Mouse (Mus musculus): ENCODE results near the gene Thsd7a. TPM values are rescaled to one million over a fixed set of nuclear protein-coding genes. Genes with fewer than 3 reads are reported as not detected.

Gene Thsd7a
- polyA plus RNA-seq, 1 experiment from 2014 or later, result 5.2 TPM

- H3K9me3 ChIP-seq (replicated peaks), result no peaks in the 10 kb centered on the region
- H3K27ac ChIP-seq (replicated peaks), result no peak overlapping the region
- 85% methylated on average over 32 of the region's 32 CpGs for WGBS
- no peak for ATAC-seq (ENCODE audit: insufficient number of reproducible peaks, low FRiP score, low TSS enrichment, low read depth)
- no peak overlapping the region for H3K9ac ChIP-seq
- no peak overlapping the region for H3K4me2 ChIP-seq (replicated peaks)
- no peaks in the 10 kb centered on the region for H3K27me3 ChIP-seq
- no peaks in the 10 kb centered on the region for H3K4me1 ChIP-seq
- no peaks in the 10 kb centered on the region for H3K36me3 ChIP-seq
- H3K4me3 ChIP-seq (replicated peaks), result no peak overlapping the region
These were observed 193.8 kb downstream of the Thsd7a start for GRCm38 (mm10) chr6:12555114-12556099.

GRCm38 (mm10) chr6:12551176-12551575, 198.0 kb downstream of the Thsd7a start:
- H3K27ac ChIP-seq (replicated peaks), result no peak overlapping the region
- H3K4me2 ChIP-seq (replicated peaks), result no peak overlapping the region
- no peak for ATAC-seq (ENCODE audit: insufficient number of reproducible peaks, low FRiP score, low TSS enrichment, low read depth)
- no peaks in the 10 kb centered on the region for H3K27me3 ChIP-seq
- H3K4me1 ChIP-seq, result no peaks in the 10 kb centered on the region
- no peaks in the 10 kb centered on the region for H3K36me3 ChIP-seq
- no peak overlapping the region for H3K4me3 ChIP-seq (replicated peaks)
- 78% methylated on average over 3 of the region's 3 CpGs for WGBS
- no peak overlapping the region for H3K9ac ChIP-seq
- no peaks in the 10 kb centered on the region for H3K9me3 ChIP-seq (replicated peaks)

GRCm38 (mm10) chr6:12550054-12550655, 199.1 kb downstream of the Thsd7a start:
- Histone ChIP-seq H3K9me3 (replicated peaks) (no peaks in the 10 kb centered on the region), H3K27me3 (no peaks in the 10 kb centered on the region), H3K27ac (replicated peaks) (no peak overlapping the region), H3K36me3 (no peaks in the 10 kb centered on the region), H3K4me1 (no peaks in the 10 kb centered on the region), H3K4me2 (replicated peaks) (no peak overlapping the region), H3K4me3 (replicated peaks) (no peak overlapping the region), H3K9ac (no peak overlapping the region)
- no peak for ATAC-seq (ENCODE audit: insufficient number of reproducible peaks, low FRiP score, low TSS enrichment, low read depth)
- 53% methylated on average over 4 of the region's 4 CpGs for WGBS

- WGBS, result 53% methylated on average over 5 of the region's 5 CpGs
- Histone ChIP-seq H3K27me3 (no peaks in the 10 kb centered on the region), H3K4me3 (replicated peaks) (no peak overlapping the region), H3K9ac (no peak overlapping the region), H3K4me2 (replicated peaks) (no peak overlapping the region), H3K4me1 (no peaks in the 10 kb centered on the region), H3K36me3 (no peaks in the 10 kb centered on the region), H3K9me3 (replicated peaks) (no peaks in the 10 kb centered on the region), H3K27ac (replicated peaks) (no peak overlapping the region)
- ATAC-seq (ENCODE audit: insufficient number of reproducible peaks, low FRiP score, low TSS enrichment, low read depth), result no peak
These were observed 205.1 kb downstream of the Thsd7a start for GRCm38 (mm10) chr6:12544096-12544495.

- no peaks in the 10 kb centered on the region for H3K27me3 ChIP-seq
- 68% methylated on average over 3 of the region's 3 CpGs for WGBS
- no peak for ATAC-seq (ENCODE audit: insufficient number of reproducible peaks, low FRiP score, low TSS enrichment, low read depth)
- no peaks in the 10 kb centered on the region for H3K4me1 ChIP-seq
- H3K4me2 ChIP-seq (replicated peaks), result no peak overlapping the region
- no peaks in the 10 kb centered on the region for H3K9me3 ChIP-seq (replicated peaks)
- no peak overlapping the region for H3K27ac ChIP-seq (replicated peaks)
- no peaks in the 10 kb centered on the region for H3K36me3 ChIP-seq
- no peak overlapping the region for H3K4me3 ChIP-seq (replicated peaks)
- H3K9ac ChIP-seq, result no peak overlapping the region
These were observed 206.7 kb downstream of the Thsd7a start for GRCm38 (mm10) chr6:12542496-12542895.

GRCm38 (mm10) chr6:12519121-12519520, 230.1 kb downstream of the Thsd7a start:
- Histone ChIP-seq H3K27me3 (no peaks in the 10 kb centered on the region), H3K27ac (replicated peaks) (no peak overlapping the region), H3K9ac (no peak overlapping the region), H3K36me3 (no peaks in the 10 kb centered on the region), H3K4me3 (replicated peaks) (no peak overlapping the region), H3K9me3 (replicated peaks) (no peaks in the 10 kb centered on the region), H3K4me1 (no peaks in the 10 kb centered on the region), H3K4me2 (replicated peaks) (no peak overlapping the region)
- ATAC-seq (ENCODE audit: insufficient number of reproducible peaks, low FRiP score, low TSS enrichment, low read depth), result no peak

- WGBS, result 72% methylated on average over 9 of the region's 9 CpGs
- no peaks in the 10 kb centered on the region for H3K36me3 ChIP-seq
- no peaks in the 10 kb centered on the region for H3K4me1 ChIP-seq
- no peaks in the 10 kb centered on the region for H3K27me3 ChIP-seq
- no peak overlapping the region for H3K27ac ChIP-seq (replicated peaks)
- H3K9me3 ChIP-seq (replicated peaks), result no peaks in the 10 kb centered on the region
- no peak for ATAC-seq (ENCODE audit: insufficient number of reproducible peaks, low FRiP score, low TSS enrichment, low read depth)
- no peak overlapping the region for H3K9ac ChIP-seq
- H3K4me2 ChIP-seq (replicated peaks), result no peak overlapping the region
- H3K4me3 ChIP-seq (replicated peaks), result no peak overlapping the region
These were observed 230.8 kb downstream of the Thsd7a start for GRCm38 (mm10) chr6:12518283-12518903.

- Histone ChIP-seq H3K4me1 (no peaks in the 10 kb centered on the region), H3K9me3 (replicated peaks) (no peaks in the 10 kb centered on the region), H3K4me3 (replicated peaks) (no peak overlapping the region), H3K9ac (no peak overlapping the region), H3K36me3 (no peaks in the 10 kb centered on the region), H3K27me3 (no peaks in the 10 kb centered on the region), H3K4me2 (replicated peaks) (no peak overlapping the region), H3K27ac (replicated peaks) (no peak overlapping the region)
- ATAC-seq (ENCODE audit: insufficient number of reproducible peaks, low FRiP score, low TSS enrichment, low read depth), result no peak
These were observed 231.5 kb downstream of the Thsd7a start for GRCm38 (mm10) chr6:12517726-12518125.

- H3K9ac ChIP-seq, result no peak overlapping the region
- 64% methylated on average over 2 of the region's 2 CpGs for WGBS
These were observed 242.3 kb downstream of the Thsd7a start for GRCm38 (mm10) chr6:12506877-12507276.

GRCm38 (mm10) chr6:12503867-12504266, 245.3 kb downstream of the Thsd7a start:
- H3K9ac ChIP-seq, result no peak overlapping the region
- 81% methylated on average over 7 of the region's 7 CpGs for WGBS
- no peak overlapping the region for H3K4me3 ChIP-seq (replicated peaks)
- H3K9me3 ChIP-seq (replicated peaks), result no peaks in the 10 kb centered on the region
- H3K4me2 ChIP-seq (replicated peaks), result no peak overlapping the region
- H3K27ac ChIP-seq (replicated peaks), result no peak overlapping the region
- no peak for ATAC-seq (ENCODE audit: insufficient number of reproducible peaks, low FRiP score, low TSS enrichment, low read depth)
- H3K4me1 ChIP-seq, result no peaks in the 10 kb centered on the region
- no peaks in the 10 kb centered on the region for H3K27me3 ChIP-seq
- H3K36me3 ChIP-seq, result no peaks in the 10 kb centered on the region

More at GRCm38 (mm10) chr6:12506877-12507276, 242.3 kb downstream of the Thsd7a start:
- Histone ChIP-seq H3K4me2 (replicated peaks) (no peak overlapping the region), H3K27me3 (no peaks in the 10 kb centered on the region), H3K9me3 (replicated peaks) (no peaks in the 10 kb centered on the region), H3K36me3 (no peaks in the 10 kb centered on the region), H3K4me1 (no peaks in the 10 kb centered on the region), H3K4me3 (replicated peaks) (no peak overlapping the region), H3K27ac (replicated peaks) (no peak overlapping the region)
- ATAC-seq (ENCODE audit: insufficient number of reproducible peaks, low FRiP score, low TSS enrichment, low read depth), result no peak

- ATAC-seq (ENCODE audit: insufficient number of reproducible peaks, low FRiP score, low TSS enrichment, low read depth), result no peak
- Histone ChIP-seq H3K27me3 (no peaks in the 10 kb centered on the region), H3K9ac (no peak overlapping the region), H3K4me2 (replicated peaks) (no peak overlapping the region), H3K27ac (replicated peaks) (no peak overlapping the region), H3K4me3 (replicated peaks) (no peak overlapping the region), H3K9me3 (replicated peaks) (no peaks in the 10 kb centered on the region), H3K36me3 (no peaks in the 10 kb centered on the region), H3K4me1 (no peaks in the 10 kb centered on the region)
- 83% methylated on average over 7 of the region's 7 CpGs for WGBS
These were observed 248.3 kb downstream of the Thsd7a start for GRCm38 (mm10) chr6:12500888-12501287.

Measured in embryonic facial prominence, embryonic 15.5 days (tissue).